Mouse (Mus musculus) intestine, postnatal 0 days (tissue): ENCODE measurements at regions not wholly inside any gene's neighbourhood (a gene's known extent, or its start where the extent isn't known, plus 50 kb on each side); places are given as distances from the start of the nearest gene placed in this dataset.
A peak's percentile ranks its signal among the peaks of the same experiment; 100 is the strongest.

ENCODE experiments used
- ATAC-seq: fragments of 200-750 bp; cut with Nextera tagmentation; 2 replicates; pipeline ENCODE4 v1.8.0; 2017; ENCODE audit warnings: mild to moderate bottlenecking, moderate TSS enrichment, moderate library complexity
- H3K27ac ChIP-seq: fragments of 300-500 bp; sonication (generic); 2 replicates; pipeline ENCODE4 v1.5.1; 2014; ENCODE audit warnings: mild to moderate bottlenecking, low read depth, low read length, moderate library complexity
- H3K27me3 ChIP-seq: fragments of 300-500 bp; sonication (generic); replicated peaks from 2 replicates; pipeline ENCODE4 v1.6.1; 2014; ENCODE audit warnings: low read length, mixed read lengths; ENCODE audit not compliant: control insufficient read depth, insufficient read depth
- H3K36me3 ChIP-seq: fragments of 300-500 bp; sonication (generic); 2 replicates; pipeline ENCODE4 v1.6.1; 2014; ENCODE audit warnings: mild to moderate bottlenecking, moderate library complexity; ENCODE audit not compliant: control insufficient read depth, insufficient read depth
- H3K4me1 ChIP-seq: fragments of 300-500 bp; sonication (generic); replicated peaks from 2 replicates; pipeline ENCODE4 v1.6.1; 2014; ENCODE audit warnings: antibody characterized with exemption, low read length, mixed read lengths; ENCODE audit not compliant: control insufficient read depth, insufficient read depth
- H3K4me2 ChIP-seq: fragments of 300-500 bp; sonication (generic); replicated peaks from 2 replicates; pipeline ENCODE4 v1.6.1; 2014; ENCODE audit warnings: low read depth, mild to moderate bottlenecking, moderate library complexity
- H3K4me3 ChIP-seq: fragments of 300-500 bp; sonication (generic); 2 replicates; pipeline ENCODE4 v1.5.1; 2014; ENCODE audit warnings: low read depth, low read length
- H3K9ac ChIP-seq: fragments of 300-500 bp; sonication (generic); 2 replicates; pipeline ENCODE4 v1.6.1; 2014; ENCODE audit warnings: mild to moderate bottlenecking, low read depth, low read length
- H3K9me3 ChIP-seq: fragments of 300-500 bp; sonication (generic); 2 replicates; pipeline ENCODE4 v1.6.1; 2016; ENCODE audit warnings: mixed run types; ENCODE audit not compliant: control insufficient read depth
- CTCF ChIP-seq: sonication (generic); IDR thresholded peaks from 2 replicates; pipeline ENCODE4 v1.5.1; 2016; ENCODE audit warnings: low read depth, mild to moderate bottlenecking, control low read depth, antibody characterized with exemption, moderate library complexity
- WGBS: fragments of 180-500 bp; shearing (Covaris S2); extraction: QIAGEN DNeasy Blood & Tissue Kit; methylation state at CpG from one replicate; pipeline ENCODE4 v1.1.7; 2014; 5-methylcytosine and 5-hydroxymethylcytosine counted together

GRCm38 (mm10) chr2:117587381-117587780 is 244.6 kb upstream of the Rasgrp1 start:
- H3K4me2 ChIP-seq: no peak overlapping the region
- no peak for ATAC-seq
- H3K27me3 ChIP-seq: no peaks in the 10 kb centered on the region
- no peak for TF ChIP-seq CTCF
- H3K36me3 ChIP-seq: no peaks in the 10 kb centered on the region
- H3K27ac ChIP-seq: no peak overlapping the region
- WGBS: 58% methylated on average over 3 of the region's 3 CpGs
- no peaks in the 10 kb centered on the region for H3K4me1 ChIP-seq
- no peaks in the 10 kb centered on the region for H3K9me3 ChIP-seq
- no peak overlapping the region for H3K4me3 ChIP-seq
- H3K9ac ChIP-seq: no peak overlapping the region

- H3K36me3 ChIP-seq: no peaks in the 10 kb centered on the region
- H3K9ac ChIP-seq: no peak overlapping the region
Measured at GRCm38 (mm10) chr2:117595028-117595427, 252.2 kb upstream of the Rasgrp1 start.

GRCm38 (mm10) chr2:117597573-117597972 is 254.8 kb upstream of the Rasgrp1 start:
- Histone ChIP-seq H3K4me1 (no peaks in the 10 kb centered on the region), H3K9me3 (no peaks in the 10 kb centered on the region), H3K27ac (no peak overlapping the region), H3K4me2 (no peak overlapping the region), H3K4me3 (no peak overlapping the region), H3K9ac (no peak overlapping the region), H3K27me3 (no peaks in the 10 kb centered on the region), H3K36me3 (no peaks in the 10 kb centered on the region)
- TF ChIP-seq CTCF: no peak
- no peak for ATAC-seq

More at GRCm38 (mm10) chr2:117595028-117595427, 252.2 kb upstream of the Rasgrp1 start:
- Histone ChIP-seq H3K4me1 (no peaks in the 10 kb centered on the region), H3K4me2 (no peak overlapping the region), H3K4me3 (no peak overlapping the region), H3K27me3 (no peaks in the 10 kb centered on the region), H3K9me3 (no peaks in the 10 kb centered on the region), H3K27ac (no peak overlapping the region)
- WGBS: 50% methylated on average over 2 of the region's 2 CpGs
- TF ChIP-seq CTCF: no peak
- ATAC-seq: no peak

GRCm38 (mm10) chr2:117614772-117615171 is 272.0 kb upstream of the Rasgrp1 start:
- H3K4me3 ChIP-seq: no peak overlapping the region
- H3K9ac ChIP-seq: no peak overlapping the region
- H3K36me3 ChIP-seq: no peaks in the 10 kb centered on the region
- H3K4me1 ChIP-seq: no peaks in the 10 kb centered on the region
- TF ChIP-seq CTCF: no peak
- no peaks in the 10 kb centered on the region for H3K27me3 ChIP-seq
- WGBS: 68% methylated on average over 1 of the region's 1 CpGs
- H3K27ac ChIP-seq: no peak overlapping the region
- no peak overlapping the region for H3K4me2 ChIP-seq
- no peak for ATAC-seq
- no peaks in the 10 kb centered on the region for H3K9me3 ChIP-seq

GRCm38 (mm10) chr2:117618063-117618462 is 275.3 kb upstream of the Rasgrp1 start:
- no peaks in the 10 kb centered on the region for H3K9me3 ChIP-seq
- no peak for TF ChIP-seq CTCF
- H3K36me3 ChIP-seq: no peaks in the 10 kb centered on the region
- no peak overlapping the region for H3K4me2 ChIP-seq
- ATAC-seq: no peak
- H3K27me3 ChIP-seq: no peaks in the 10 kb centered on the region
- WGBS: 58% methylated on average over 3 of the region's 3 CpGs
- no peaks in the 10 kb centered on the region for H3K4me1 ChIP-seq
- H3K9ac ChIP-seq: no peak overlapping the region
- H3K4me3 ChIP-seq: no peak overlapping the region
- H3K27ac ChIP-seq: no peak overlapping the region

GRCm38 (mm10) chr2:117623955-117624354 is 281.2 kb upstream of the Rasgrp1 start:
- ATAC-seq: no peak

GRCm38 (mm10) chr2:117634906-117635305 is 292.1 kb upstream of the Rasgrp1 start:
- H3K4me3 ChIP-seq: no peak overlapping the region
- no peak for ATAC-seq
- 62% methylated on average over 4 of the region's 4 CpGs for WGBS
- no peaks in the 10 kb centered on the region for H3K27me3 ChIP-seq
- no peaks in the 10 kb centered on the region for H3K9me3 ChIP-seq
- no peaks in the 10 kb centered on the region for H3K4me1 ChIP-seq
- no peak overlapping the region for H3K4me2 ChIP-seq
- no peak for TF ChIP-seq CTCF
- H3K36me3 ChIP-seq: no peaks in the 10 kb centered on the region
- no peak overlapping the region for H3K9ac ChIP-seq
- H3K27ac ChIP-seq: no peak overlapping the region

More at GRCm38 (mm10) chr2:117623955-117624354, 281.2 kb upstream of the Rasgrp1 start:
- no peak overlapping the region for H3K27ac ChIP-seq
- no peaks in the 10 kb centered on the region for H3K4me1 ChIP-seq
- WGBS: 38% methylated on average over 3 of the region's 3 CpGs
- no peaks in the 10 kb centered on the region for H3K36me3 ChIP-seq
- H3K27me3 ChIP-seq: no peaks in the 10 kb centered on the region
- H3K4me3 ChIP-seq: no peak overlapping the region
- H3K9me3 ChIP-seq: no peaks in the 10 kb centered on the region
- peak; percentile 79 for TF ChIP-seq CTCF
- no peak overlapping the region for H3K4me2 ChIP-seq
- no peak overlapping the region for H3K9ac ChIP-seq
